Mouse (Mus musculus) heart, embryonic 12.5 days (tissue): ENCODE results near the gene Tctex1d4. TPM values are rescaled to one million over a fixed set of nuclear protein-coding genes. Genes with fewer than 3 reads are reported as not detected.
A peak's percentile ranks its signal among the peaks of the same experiment; 100 is the strongest.

Source experiments
- ATAC-seq: fragments of 200-750 bp; cut with Nextera tagmentation; 2 replicates; pipeline ENCODE4 v1.8.0; 2017; ENCODE audit warnings: moderate TSS enrichment, moderate library complexity; ENCODE audit not compliant: insufficient number of reproducible peaks, low FRiP score
- H3K27ac ChIP-seq: fragments of 300-500 bp; sonication (generic); 2 replicates; pipeline ENCODE4 v1.5.1; 2016; ENCODE audit warnings: mild to moderate bottlenecking, moderate library complexity; ENCODE audit not compliant: poor library complexity, severe bottlenecking
- H3K27me3 ChIP-seq: fragments of 300-500 bp; sonication (generic); replicated peaks from 2 replicates; pipeline ENCODE4 v1.6.1; 2016; ENCODE audit warnings: mild to moderate bottlenecking, moderate library complexity
- H3K36me3 ChIP-seq: fragments of 300-500 bp; sonication (generic); 2 replicates; pipeline ENCODE4 v1.6.1; 2016; ENCODE audit warnings: mild to moderate bottlenecking, moderate library complexity
- H3K4me1 ChIP-seq: fragments of 300-500 bp; sonication (generic); replicated peaks from 2 replicates; pipeline ENCODE4 v1.6.1; 2016; ENCODE audit warnings: mild to moderate bottlenecking
- H3K4me2 ChIP-seq: fragments of 300-500 bp; sonication (generic); 2 replicates; pipeline ENCODE4 v1.6.1; 2016; ENCODE audit warnings: mild to moderate bottlenecking, moderate library complexity
- H3K4me3 ChIP-seq: fragments of 300-500 bp; sonication (generic); 2 replicates; pipeline ENCODE4 v1.5.1; 2016; ENCODE audit warnings: mild to moderate bottlenecking
- H3K9ac ChIP-seq: fragments of 300-500 bp; sonication (generic); 2 replicates; pipeline ENCODE4 v1.6.1; 2016; ENCODE audit warnings: mild to moderate bottlenecking, moderate library complexity
- H3K9me3 ChIP-seq: fragments of 300-500 bp; sonication (generic); replicated peaks from 2 replicates; pipeline ENCODE4 v1.6.1; 2016; ENCODE audit warnings: mild to moderate bottlenecking, moderate library complexity
- WGBS: fragments of 180-500 bp; shearing (Covaris S2); methylation state at CpG from one replicate; pipeline ENCODE4 v1.1.7; 2016; 5-methylcytosine and 5-hydroxymethylcytosine counted together
- polyA plus RNA-seq: library from polyadenylated mRNA; unstranded; fragments of >200 nt; fragmentation: Nextera tagmentation; extraction: Ambion mirVana; gene quantifications from 2 replicates; pipeline ENCODE4 v1.2.1, GENCODE M21; 2016

The Tctex1d4 gene
- polyA plus RNA-seq, 1 experiment from 2014 or later, result not detected

DNA sequence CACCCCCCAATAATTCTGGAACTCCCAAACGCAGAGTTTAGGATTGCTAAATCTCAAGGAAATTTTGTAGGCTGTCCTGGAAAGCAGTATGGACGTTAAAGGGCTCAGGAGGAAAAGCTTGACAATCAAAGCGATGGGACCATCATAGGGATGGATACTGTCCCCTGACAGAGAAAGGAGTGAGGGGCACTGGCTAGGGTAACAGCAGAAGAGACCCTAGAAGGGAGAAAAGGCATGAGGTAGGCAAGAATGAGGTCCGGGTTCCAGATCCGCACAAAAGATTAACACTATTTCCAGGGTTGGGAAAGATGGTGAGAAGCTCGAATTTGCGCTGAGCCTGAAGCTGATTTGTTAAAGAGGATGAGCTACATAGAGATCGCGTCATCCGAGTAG lies 6.5 kb upstream of the Tctex1d4 start:
- Histone ChIP-seq H3K4me1 (peaks cover 12% of the 10 kb centered on the region), H3K27ac (peak overlapping the region; percentile 76), H3K4me3 (peak overlapping the region; percentile 57), H3K36me3 (no peaks in the 10 kb centered on the region), H3K9me3 (no peaks in the 10 kb centered on the region), H3K27me3 (no peaks in the 10 kb centered on the region), H3K9ac (peak overlapping the region; percentile 66), H3K4me2 (peak overlapping the region; percentile 99)
- WGBS, result 6% methylated on average over 10 of the region's 10 CpGs
- no peak for ATAC-seq

DNA sequence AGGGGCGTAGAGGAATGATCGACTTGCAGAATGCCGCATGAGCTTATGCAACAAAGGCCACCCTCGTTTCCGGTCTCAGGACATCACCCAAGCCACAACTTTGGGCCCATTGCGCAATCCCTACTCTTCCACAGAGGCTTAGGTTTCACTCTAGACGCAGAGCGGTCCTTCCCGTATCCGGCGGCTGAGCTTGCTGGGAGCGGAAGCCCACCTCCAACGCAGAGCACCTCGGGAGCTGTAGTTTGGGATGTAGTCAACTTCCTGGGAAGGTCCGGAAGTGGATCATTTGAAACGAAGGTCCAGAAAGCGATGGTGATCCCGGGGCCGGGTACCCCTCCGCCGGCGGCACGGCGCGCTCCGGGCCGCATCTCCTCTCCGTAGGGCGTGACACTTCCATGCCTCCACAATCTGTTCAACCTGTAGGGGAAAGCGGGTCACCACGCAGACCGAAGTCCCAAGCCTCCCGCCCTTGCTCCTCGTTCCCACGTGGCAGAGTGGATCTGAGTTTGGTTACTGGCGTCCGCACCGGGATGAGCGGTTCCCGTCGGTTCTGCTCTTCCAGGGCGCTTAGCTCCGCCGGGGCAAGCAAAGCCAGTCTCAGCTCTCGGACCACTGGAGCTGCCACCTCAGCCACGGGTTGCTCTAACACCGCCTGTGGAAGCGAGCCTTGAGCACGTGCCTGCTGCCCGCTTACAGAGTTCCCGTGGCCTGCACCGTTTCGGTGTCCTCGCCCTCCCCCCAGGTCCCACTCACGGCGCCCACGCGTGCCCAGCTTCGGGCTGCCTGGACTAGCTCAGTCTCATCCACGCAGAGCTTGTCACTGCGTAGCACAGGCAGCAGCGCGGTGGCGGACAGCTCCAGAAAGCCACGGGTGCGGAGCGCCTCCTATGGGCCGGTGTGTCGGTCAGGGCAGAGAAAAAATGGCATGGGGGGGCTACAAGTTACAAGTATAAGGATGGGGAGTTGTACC lies 5.9 kb upstream of the Tctex1d4 start:
- H3K4me3 ChIP-seq, result peak overlapping the region; percentile 57
- ATAC-seq, result peak; percentile 90
- WGBS, result under 1% methylated on average over 69 of the region's 69 CpGs
- H3K27ac ChIP-seq, result peak overlapping the region; percentile 76
- H3K9me3 ChIP-seq, result no peaks in the 10 kb centered on the region
- peak overlapping the region; percentile 99 for H3K4me2 ChIP-seq
- no peaks in the 10 kb centered on the region for H3K36me3 ChIP-seq
- peak overlapping the region; percentile 72 for H3K9ac ChIP-seq
- peaks cover 19% of the 10 kb centered on the region for H3K4me1 ChIP-seq
- H3K27me3 ChIP-seq, result no peaks in the 10 kb centered on the region

DNA sequence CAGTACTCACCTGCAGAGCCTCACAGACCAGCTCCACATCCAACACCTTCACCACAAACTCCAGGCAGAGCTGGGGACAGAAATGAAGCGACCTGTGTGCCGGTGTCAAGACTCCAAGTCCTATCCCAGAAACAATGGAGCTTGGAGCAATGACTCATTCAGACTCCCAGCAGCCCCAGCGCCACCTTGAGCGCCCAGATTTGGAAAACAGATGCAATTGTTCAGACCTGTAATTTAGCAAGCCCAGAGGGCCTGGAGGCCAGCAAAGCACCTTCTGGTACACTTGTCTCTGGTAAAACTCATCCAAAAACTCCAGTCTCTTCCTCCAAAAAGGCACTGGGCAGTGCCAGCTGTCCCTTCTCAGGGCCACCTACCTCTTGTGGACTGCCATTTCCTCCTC lies 4.4 kb upstream of the Tctex1d4 start:
- H3K4me3 ChIP-seq, result no peak overlapping the region
- no peak overlapping the region for H3K27ac ChIP-seq
- H3K9ac ChIP-seq, result no peak overlapping the region
- H3K4me1 ChIP-seq, result peaks cover 25% of the 10 kb centered on the region
- no peaks in the 10 kb centered on the region for H3K27me3 ChIP-seq
- WGBS, result 78% methylated on average over 4 of the region's 4 CpGs
- H3K9me3 ChIP-seq, result no peaks in the 10 kb centered on the region
- no peak for ATAC-seq
- no peak overlapping the region for H3K4me2 ChIP-seq
- H3K36me3 ChIP-seq, result no peaks in the 10 kb centered on the region

DNA sequence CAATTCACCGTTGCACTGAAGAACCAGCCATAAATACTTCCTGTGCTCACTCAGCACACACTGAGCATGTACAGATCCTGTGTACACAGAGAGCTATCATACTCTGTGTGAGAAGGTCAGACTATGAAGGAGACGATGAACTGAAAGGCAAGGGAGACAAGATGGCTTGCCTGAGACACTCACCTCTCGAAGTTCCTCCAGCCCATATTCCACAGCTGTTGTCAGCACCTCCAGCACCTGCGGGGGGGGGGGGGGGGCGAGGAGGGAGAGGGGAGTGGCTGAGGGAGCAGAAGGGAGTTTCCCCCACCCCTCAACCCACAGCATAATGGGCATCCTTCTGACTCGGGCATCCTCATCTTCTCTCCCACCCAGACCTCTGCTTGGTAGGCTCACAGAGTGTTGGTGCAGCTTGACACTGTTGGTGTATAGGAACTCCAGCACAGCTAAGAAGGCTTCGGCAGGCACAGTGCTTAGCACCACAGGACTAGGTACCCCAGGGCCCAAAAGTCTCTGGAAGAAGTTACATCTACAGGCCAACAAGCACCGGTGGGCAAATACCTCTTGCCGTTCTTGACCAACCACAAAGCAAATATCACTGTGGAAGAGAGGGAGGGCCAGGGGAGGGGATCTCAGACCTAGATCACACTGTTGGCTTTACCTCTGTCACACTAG lies 2.9 kb upstream of the Tctex1d4 start:
- no peak for ATAC-seq
- Histone ChIP-seq H3K27me3 (peaks cover 3% of the 10 kb centered on the region; the same call in 1 of the 2 replicates), H3K27ac (no peak overlapping the region), H3K9ac (no peak overlapping the region), H3K9me3 (no peaks in the 10 kb centered on the region), H3K36me3 (peaks cover 7% of the 10 kb centered on the region), H3K4me2 (no peak overlapping the region), H3K4me1 (peaks cover 25% of the 10 kb centered on the region), H3K4me3 (no peak overlapping the region)
- 67% methylated on average over 8 of the region's 9 CpGs for whole genome bisulfite sequencing

DNA sequence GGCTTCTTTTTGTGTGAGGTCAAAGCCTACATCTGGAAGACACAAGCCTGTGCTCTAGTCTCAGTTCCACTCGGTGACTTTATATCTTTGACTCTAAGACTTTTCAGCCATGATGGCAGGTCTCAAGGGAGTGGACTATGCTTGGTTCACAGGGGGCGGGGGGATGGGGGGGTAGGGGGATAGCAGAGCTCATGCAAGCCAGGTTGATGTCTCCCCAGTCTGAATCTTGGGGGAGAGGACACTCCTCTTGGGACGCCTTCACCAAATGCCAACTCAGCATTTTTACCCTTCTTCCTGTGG lies 2.4 kb upstream of the Tctex1d4 start:
- Histone ChIP-seq H3K27me3 (peaks cover 3% of the 10 kb centered on the region; the same call in 1 of the 2 replicates), H3K36me3 (peaks cover 12% of the 10 kb centered on the region), H3K9me3 (no peaks in the 10 kb centered on the region), H3K27ac (0 out of 2 replicates have a peak overlapping the region, but pooled peaks have one; percentile 61), H3K9ac (no peak overlapping the region), H3K4me1 (peaks cover 25% of the 10 kb centered on the region), H3K4me2 (no peak overlapping the region), H3K4me3 (no peak overlapping the region)
- WGBS, result 87% methylated on average over 3 of the region's 3 CpGs
- no peak for ATAC-seq

DNA sequence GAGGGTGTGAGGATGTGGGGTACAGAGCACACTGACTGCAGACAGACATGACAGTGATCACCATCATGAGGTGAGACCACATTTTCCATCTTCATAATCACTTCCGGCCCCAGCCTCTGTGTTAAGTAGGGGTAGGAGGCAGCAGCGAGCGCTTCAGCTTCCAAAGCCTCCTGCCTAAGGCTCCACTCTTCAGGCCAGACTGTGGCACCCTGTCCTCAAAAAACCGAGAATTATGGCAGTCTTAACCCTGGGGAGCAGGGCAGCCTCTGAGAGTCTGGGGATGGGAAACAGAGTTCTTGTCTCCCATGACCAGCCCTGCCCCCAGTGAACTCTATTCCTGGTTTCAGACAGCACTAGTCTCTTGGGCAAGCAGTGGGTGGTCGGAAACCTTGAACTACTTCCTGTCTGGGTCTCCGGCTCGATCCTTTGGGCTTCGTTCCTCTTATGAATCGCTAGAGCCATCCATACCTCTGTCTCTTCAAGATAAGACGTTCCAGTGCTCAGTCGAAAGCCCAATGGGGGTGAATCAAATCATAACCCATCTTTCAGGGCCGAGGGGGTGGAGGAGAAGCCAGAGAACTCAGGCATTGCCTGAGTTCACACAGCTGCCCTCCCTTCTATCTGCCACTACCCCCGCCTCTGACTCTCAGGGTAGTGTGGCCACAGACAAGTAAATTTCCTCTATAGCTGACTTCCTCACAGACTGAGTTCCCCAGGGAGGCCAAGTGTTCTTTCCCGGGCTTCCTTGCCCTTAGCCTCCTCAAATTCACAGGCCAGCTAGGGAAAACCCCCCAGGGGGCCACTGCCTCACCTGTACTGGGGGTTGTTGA lies 1.9 kb upstream of the Tctex1d4 start:
- ATAC-seq, result no peak
- peaks cover 24% of the 10 kb centered on the region for H3K4me1 ChIP-seq
- peak overlapping the region; percentile 61 for H3K27ac ChIP-seq
- H3K9ac ChIP-seq, result peak overlapping the region; percentile 16; the same call in 1 of the 2 replicates
- WGBS, result 50% methylated on average over 14 of the region's 14 CpGs
- no peaks in the 10 kb centered on the region for H3K9me3 ChIP-seq
- H3K27me3 ChIP-seq, result peaks cover 3% of the 10 kb centered on the region; the same call in 1 of the 2 replicates
- H3K36me3 ChIP-seq, result peaks cover 13% of the 10 kb centered on the region
- H3K4me2 ChIP-seq, result 0 out of 2 replicates have a peak overlapping the region, but pooled peaks have one; percentile 4
- H3K4me3 ChIP-seq, result no peak overlapping the region

DNA sequence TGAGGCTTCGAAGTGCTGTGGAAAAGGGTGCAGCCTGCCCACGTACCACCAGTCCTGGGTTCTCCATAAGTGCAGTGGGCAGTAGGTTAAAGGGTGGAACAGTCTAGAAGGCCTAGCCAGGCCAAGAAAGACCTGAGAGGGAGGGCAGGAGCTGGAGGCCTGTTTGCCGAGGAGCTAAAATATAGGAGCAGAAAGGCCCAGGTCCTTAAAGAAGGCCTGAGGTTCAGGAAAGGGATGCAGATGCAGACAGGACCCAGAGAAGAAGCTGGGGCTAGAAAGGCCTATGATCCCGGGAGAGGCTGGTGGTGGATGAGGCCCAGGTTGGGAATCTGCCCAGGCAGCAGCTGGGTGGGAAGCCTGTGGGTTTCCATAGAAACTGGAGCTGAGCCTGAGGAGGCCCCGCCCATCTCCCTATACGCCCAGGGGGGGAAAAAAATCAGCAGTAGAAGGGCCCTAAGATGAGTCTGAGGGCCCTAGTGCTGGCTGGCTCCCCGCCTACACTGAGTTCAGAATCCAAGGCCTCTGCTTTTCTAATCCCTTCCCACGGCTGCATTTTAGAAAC lies 1.2 kb upstream of the Tctex1d4 start, which contains the start of gene Btbd19:
Gene Btbd19 (minus strand): TSS at position 378 of the 562 bp plus-strand sequence.
- peak within 1 kb of the TSS; percentile 74 for H3K27ac ChIP-seq
- peak; percentile 24; the same call in 1 of the 2 replicates for ATAC-seq
- H3K4me1 ChIP-seq, result peaks cover 21% of the 10 kb centered on the region
- no peaks in the 10 kb centered on the region for H3K9me3 ChIP-seq
- H3K27me3 ChIP-seq, result peaks cover 6% of the 10 kb centered on the region; the same call in 1 of the 2 replicates
- H3K4me2 ChIP-seq, result 0 out of 2 replicates have a peak within 1 kb of the TSS, but pooled peaks have one; percentile 4
- H3K36me3 ChIP-seq, result peaks cover 13% of the 10 kb centered on the region
- H3K9ac ChIP-seq, result peak within 1 kb of the TSS; percentile 16; the same call in 1 of the 2 replicates
- no peak within 1 kb of the TSS for H3K4me3 ChIP-seq
- 41% methylated on average over 8 of the region's 8 CpGs for WGBS

DNA sequence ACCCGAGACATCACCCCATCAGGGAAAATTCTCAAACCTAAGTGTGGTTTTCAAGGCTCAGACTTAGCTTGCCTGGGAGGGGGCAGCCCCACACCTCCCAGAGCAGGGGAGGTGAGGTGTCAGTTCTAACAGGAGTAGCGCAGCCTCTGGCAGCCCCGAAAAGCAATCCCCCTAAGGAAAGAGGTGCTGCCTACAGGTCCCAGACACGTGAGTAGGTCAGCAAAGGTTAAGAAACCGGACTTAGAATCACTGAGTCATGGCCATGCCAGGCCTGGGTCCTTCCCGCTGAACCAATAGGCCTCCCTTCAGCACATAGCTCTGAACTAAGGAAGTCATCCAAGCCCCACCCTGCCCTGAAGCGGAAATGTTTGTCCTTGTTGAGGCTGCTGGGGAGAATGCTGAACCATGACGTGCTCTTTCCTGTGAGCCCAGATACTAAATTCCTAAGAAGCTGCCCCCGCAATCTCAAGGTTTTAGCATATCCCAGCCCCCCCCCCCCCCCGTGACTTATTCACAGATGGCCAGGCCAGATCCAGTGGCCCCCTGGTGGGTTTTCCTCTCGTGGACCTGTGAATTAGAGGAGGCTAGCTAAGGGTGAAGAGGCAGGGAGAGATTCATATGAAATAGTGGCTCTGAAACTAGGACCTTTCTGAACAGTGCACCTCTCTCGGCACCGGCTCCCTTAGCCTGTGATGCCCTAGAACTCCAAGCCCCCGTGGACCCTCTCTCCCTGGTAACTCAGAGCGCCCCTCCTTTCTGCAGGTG lies 502 bp upstream of the Tctex1d4 start:
- peak overlapping the region; percentile 16; the same call in 1 of the 2 replicates for H3K9ac ChIP-seq
- peak overlapping the region; percentile 74 for H3K27ac ChIP-seq
- no peak overlapping the region for H3K4me2 ChIP-seq
- ATAC-seq, result peak; percentile 79
- no peak overlapping the region for H3K4me3 ChIP-seq
- H3K27me3 ChIP-seq, result peaks cover 12% of the 10 kb centered on the region; the same call in 1 of the 2 replicates
- H3K9me3 ChIP-seq, result no peaks in the 10 kb centered on the region
- H3K4me1 ChIP-seq, result peaks cover 21% of the 10 kb centered on the region
- peaks cover 13% of the 10 kb centered on the region for H3K36me3 ChIP-seq
- 38% methylated on average over 15 of the region's 15 CpGs for WGBS

DNA sequence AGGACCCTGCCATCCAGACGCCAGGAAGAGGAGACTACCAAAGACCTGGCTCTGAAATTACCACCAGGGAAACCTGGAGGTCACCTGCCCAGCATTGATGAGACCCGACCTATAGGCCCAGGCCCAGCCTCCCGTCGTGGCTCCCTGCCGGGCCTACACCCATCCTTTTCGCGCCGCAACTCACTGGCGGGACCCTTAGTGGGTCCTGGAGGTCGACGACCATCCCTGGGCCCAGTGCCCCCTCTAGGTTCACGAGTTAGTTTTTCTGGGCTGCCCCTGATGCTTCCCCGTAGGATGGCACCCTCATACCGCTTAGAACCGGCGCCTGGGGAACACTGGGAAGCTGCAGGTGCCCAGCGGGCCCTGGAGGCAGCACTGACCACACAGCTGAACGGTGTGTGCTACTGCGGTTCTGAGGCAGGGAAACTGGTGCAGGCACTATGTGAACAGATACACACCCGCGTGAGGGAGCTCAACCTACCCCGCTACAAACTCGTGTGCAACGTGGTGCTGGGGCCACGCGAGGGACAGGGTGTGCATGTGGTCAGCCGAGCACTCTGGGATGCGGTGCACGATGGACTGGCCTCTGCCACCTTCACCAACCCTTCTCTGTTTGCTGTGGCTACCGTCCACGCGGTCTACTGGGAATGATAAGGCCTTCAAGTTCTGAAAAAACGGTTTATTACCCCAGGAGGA lies 1.5 kb downstream of the Tctex1d4 start:
- Histone ChIP-seq H3K4me3 (no peak overlapping the region), H3K4me1 (peaks cover 31% of the 10 kb centered on the region), H3K4me2 (no peak overlapping the region), H3K36me3 (peaks cover 13% of the 10 kb centered on the region), H3K27ac (no peak overlapping the region), H3K27me3 (peaks cover 32% of the 10 kb centered on the region), H3K9me3 (no peaks in the 10 kb centered on the region), H3K9ac (no peak overlapping the region)
- 87% methylated on average over 33 of the region's 33 CpGs for WGBS
- no peak for ATAC-seq
